Mouse (Mus musculus) cerebellum, postnatal 4 days (tissue): ENCODE results near the gene Slc35e3.

Experiments used
- DNase-seq, 2 experiments: peaks; one replicate each; pipeline ENCODE4 v3.0.0; 2022; ENCODE audit warnings: low spot score in 2 of 2, mixed read lengths in 1 of 2

Gene Slc35e3

GRCm38 (mm10) chr10:117697561-117698115 is 48.5 kb downstream of the Slc35e3 start:
- no peak for DNase-seq

DNA sequence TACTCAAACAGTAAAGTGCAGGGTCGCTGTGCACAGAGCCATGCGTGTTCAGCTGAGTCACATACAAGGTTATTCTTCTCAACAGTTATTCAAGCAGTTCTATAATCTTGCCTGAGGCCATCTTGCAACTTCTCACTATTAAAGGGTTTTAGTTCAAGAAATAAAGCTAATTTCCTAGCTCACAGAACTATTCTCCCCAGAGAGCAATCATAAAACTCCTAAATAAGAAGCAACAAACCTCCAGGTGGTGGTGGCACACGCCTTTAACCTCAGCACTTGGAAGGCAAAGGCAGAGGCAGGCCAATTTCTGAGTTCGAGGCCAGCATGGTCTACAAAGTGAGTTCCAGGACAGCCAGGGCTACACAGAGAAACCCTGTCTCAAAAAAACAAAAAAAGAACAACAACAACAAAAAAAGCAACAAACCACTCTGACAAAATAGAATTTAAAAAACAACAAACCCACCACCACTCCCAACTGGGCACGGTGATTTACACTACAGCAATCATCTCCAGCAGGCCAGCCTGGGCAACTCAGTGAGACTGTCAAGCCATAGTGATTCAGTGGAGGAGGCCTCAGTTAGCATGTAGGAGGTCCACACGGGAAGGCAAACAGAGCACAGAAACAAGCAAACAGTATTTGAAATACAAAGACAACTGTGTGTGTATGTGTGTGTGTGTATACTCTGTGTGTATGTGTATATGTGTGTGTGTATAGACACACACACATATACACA is 49.2 kb downstream of the Slc35e3 start:
- no peak for DNase-seq

GRCm38 (mm10) chr10:117696021-117696826 is 49.9 kb downstream of the Slc35e3 start:
- no peak for DNase-seq

GRCm38 (mm10) chr10:117695605-117696004 is 50.6 kb downstream of the Slc35e3 start:
- DNase-seq: no peak

- DNase-seq: no peak
These were observed 51.1 kb downstream of the Slc35e3 start for GRCm38 (mm10) chr10:117695027-117695426.

DNA sequence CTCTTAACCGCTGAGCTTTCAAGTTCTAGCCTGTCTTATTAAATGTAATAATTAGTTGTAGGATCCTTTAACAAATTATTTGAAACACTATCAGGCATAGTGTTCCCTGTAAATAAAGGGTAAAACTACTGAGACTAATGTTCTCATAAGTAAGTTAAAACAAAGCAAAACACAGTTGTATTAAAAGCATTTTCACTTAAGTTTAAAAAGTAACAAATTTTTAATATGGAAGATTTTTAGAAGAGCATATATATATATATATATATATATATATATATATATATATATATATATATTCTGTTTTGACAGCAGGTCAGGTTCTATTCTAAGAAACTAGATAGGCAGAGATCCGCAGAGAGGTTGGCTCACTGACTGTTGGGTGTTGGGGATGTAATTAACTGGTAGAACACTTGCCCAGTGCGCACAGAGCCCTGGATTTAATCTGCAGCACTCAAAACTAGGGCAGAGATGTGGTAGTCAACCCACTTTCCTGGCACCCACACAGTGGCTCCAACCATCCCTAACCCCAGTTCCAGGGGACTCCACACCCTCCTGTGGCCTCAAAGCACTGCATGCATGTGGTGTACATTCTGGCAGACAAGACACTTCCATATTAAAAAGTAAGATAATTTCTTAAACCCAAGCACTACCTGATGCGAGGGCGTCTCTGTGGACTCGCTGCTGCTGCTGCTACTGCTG is 51.8 kb downstream of the Slc35e3 start:
- DNase-seq: no peak

DNA sequence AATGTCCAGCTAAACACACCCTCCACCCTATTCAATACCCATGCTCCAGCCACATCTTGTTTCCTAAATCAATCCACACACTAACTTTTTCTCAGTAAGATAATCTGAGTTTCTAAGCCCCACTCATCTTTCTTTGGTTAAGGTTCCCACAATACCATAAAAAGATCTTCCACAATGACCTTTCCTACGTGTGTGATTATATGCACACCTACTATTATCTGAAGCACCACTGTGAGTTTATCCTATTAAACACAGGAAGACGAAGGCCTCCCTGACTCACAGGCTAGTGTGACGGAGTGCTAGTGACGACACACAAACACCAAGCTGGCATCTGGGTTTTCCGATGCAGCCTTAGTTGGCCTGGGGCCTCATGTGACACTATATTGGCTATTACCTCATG is 53.2 kb downstream of the Slc35e3 start:
- no peak for DNase-seq

DNA sequence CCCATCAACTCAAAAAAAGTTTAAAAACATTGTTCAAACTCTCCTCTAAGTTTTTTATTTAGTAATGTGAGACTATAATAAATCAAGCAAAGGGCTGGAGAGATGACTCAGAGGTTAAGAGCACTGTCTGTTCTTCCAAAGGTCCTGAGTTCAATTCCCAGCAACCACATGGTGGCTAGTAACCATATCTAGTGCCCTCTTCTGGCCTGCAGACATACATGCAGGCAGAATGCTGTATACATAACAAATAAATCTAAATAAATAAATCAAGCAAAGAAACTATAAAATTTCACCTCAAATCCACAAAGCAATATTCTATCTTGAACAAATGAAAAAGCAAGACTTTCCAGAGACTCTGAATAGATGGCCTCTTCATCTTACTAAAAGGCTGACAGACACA is 54.0 kb downstream of the Slc35e3 start:
- DNase-seq: no peak

- no peak for DNase-seq
These were observed 54.7 kb downstream of the Slc35e3 start for GRCm38 (mm10) chr10:117691389-117691968.

DNA sequence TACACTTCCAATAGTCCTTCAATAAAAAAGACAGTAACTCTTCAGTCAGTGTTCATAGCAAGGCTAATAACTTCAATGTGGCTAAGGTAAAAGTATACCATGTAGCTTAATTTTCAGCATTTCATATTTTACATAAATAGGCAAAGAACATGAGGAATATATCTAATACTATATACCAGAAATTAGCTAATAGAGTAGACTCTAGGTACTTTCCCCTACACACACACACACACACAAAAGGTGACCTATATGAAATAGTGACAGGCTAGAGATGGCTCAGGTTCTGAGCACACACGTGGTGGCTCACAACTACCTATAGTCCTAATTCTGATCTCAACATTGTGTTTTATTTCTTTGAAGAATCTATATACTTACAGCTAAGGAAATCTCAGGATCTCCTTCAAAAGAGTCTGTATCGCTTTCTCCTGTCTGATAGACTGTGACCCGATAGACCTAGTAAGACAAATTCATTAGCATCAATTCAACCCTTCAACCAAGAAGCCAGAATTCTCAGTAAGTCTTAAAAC is 55.3 kb downstream of the Slc35e3 start:
- no peak for DNase-seq

- no peak for DNase-seq
These were observed 56.1 kb downstream of the Slc35e3 start for GRCm38 (mm10) chr10:117690101-117690352.

DNA sequence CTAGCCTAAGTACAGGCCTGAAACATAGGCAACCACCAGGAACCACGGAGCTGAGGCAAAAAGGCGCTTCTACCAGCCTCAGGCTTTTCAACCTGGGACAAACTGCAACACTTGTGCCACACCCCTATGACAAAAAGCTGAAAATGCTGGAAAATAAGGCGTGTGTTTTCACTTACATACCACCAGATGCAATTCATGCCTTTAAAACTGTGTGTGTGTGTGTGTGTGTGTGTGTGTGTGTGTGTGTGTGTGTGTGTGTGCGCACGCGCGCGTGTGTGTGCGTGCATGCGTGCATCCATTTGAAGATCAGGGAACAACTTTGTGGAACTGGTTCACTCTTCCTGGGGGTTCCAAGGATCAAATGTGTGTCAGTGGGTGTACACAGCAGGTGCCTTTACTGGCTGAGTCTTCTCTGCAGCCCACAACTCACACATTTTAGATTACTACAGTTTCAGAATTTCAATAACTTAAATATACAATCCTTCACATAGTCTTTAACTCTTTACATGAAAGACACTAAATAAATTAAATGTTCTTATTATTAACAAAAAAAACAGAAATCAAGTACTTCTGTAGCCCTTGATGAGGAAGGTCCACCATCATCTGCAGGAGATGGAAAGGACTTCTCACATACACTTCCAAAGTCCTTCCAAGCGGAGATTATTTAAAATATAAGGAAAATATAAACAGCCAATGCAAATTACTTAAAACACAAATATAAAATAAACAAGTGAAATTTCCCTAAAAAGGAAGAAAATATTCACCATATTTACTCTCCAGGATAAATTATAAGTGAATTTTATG is 56.7 kb downstream of the Slc35e3 start:
- DNase-seq: no peak

DNA sequence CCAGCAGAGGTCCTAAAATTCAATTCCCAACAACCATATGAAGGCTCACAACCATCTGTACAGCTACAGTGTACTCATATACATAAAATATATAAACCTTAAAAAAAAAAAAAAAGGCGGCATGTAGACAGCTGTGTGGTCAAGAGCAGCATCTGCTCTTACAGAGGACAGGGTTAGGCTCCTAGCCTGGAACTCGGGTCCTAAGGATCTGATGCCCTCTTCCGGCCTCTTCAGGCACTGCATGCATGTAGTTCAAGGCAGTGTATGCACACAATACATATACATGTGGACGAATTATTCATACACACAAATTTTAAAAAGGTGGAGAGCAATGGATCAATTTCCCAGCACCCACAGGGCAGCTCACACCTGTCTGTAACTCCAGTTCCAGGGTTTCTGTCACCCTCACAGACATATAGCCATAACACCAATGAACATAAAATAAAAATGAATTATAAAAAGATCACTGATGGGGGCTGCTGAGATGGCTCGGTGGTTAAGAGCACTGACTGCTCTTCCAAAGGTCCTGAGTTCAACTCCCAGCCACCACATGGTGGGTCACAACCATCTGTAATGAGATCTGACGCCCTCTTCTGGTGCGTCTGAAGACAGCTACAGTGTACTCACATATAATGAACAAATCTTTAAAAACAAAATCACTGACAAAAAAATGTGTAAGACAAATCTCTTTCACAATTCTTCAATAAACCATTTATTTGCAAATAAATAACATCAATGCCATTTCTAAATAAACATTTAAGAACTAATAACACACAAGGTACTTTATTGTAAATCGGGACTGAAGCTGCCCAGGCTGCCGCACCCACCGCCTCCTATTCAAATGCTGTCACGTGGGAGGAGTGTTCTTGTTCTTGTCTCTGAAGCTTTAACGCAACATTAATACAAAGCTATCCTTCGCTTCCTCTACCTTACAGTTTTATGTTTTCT is 57.7 kb downstream of the Slc35e3 start:
- DNase-seq: no peak

- DNase-seq: no peak
These were observed 58.6 kb downstream of the Slc35e3 start for GRCm38 (mm10) chr10:117687577-117687976.

DNA sequence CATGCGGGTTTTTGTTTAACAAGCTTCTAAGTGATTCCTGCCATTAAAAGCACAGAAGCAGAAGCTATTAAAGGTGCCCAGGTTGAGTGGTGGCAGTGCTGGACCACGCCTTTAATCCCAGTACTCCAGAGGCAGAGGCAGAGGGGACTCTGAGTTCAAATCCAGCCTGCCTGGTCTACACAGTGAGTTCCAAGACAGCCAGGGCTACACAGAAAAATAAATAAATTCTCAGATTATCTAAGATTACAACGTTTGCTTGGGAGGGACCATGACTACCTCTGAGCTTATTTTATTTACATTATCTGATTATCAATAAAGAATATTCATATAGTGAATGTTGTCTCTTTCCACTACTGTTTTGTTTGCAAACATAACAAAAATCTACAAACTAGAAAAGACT is 59.1 kb downstream of the Slc35e3 start:
- no peak for DNase-seq

DNA sequence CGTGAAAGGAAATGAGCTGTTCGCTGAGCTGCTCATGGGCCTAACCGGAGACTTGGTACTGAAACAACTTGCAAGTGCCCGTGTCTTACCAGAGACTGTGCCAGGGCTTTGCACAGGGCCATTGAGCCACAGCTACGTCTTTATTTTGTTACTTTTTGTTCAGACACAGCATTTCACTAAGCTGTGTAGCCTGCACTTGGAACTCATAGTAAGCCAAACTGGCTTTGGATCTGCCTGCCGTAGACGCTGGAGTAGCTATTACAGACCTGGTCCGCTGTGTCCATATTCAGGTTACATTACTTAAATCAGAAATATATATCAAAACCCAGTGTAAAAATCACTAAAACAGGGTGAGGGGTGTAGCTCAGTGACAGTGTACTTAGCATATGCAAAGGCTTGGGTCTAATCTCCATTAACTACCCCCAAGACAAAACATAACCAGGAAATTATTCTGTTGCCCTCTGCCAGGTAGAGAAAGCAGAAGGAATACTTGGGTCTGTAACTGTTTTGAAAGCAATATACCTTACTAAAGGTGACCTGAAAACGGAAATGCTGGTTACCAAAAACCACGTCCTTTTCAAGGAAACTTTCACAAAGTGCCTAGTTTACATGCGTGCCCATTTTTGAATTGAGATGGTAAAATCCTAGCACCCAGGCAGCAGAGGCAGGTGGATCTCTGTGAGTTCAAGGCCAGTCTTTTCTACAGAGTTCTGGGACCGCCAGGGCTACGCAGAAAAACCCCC is 60.1 kb downstream of the Slc35e3 start:
- no peak for DNase-seq

DNA sequence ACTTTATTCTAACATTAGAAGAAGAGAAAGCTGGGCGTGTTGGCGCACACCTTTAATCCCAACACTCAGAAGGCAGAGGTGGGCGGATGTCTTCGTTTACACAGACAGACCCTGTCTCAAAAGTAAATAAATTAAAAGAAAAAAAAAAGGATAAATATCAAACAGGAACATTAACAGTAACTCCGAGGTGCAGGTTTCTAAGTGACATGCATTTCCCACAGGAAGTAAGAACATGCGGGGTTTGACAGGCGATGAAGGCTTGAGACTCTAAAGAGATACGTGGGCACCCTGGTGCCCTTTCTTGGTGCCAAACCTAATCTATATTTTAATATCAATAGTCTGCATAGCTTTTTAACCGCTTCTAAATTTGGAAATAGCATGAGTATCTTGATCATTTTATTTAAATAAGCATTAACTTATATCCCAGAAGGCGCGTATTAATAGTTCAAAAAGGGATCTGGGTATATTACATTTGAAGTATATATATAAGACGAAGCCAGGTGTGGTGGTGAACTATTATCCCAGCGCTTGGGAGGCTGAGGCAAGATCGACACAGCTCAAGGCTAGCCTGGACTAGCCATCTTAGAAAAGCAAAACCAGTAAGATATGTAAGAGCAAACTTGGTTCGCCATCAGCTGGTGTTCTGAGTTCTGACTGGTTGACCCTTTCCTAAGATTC is 60.9 kb downstream of the Slc35e3 start:
- DNase-seq: no peak

DNA sequence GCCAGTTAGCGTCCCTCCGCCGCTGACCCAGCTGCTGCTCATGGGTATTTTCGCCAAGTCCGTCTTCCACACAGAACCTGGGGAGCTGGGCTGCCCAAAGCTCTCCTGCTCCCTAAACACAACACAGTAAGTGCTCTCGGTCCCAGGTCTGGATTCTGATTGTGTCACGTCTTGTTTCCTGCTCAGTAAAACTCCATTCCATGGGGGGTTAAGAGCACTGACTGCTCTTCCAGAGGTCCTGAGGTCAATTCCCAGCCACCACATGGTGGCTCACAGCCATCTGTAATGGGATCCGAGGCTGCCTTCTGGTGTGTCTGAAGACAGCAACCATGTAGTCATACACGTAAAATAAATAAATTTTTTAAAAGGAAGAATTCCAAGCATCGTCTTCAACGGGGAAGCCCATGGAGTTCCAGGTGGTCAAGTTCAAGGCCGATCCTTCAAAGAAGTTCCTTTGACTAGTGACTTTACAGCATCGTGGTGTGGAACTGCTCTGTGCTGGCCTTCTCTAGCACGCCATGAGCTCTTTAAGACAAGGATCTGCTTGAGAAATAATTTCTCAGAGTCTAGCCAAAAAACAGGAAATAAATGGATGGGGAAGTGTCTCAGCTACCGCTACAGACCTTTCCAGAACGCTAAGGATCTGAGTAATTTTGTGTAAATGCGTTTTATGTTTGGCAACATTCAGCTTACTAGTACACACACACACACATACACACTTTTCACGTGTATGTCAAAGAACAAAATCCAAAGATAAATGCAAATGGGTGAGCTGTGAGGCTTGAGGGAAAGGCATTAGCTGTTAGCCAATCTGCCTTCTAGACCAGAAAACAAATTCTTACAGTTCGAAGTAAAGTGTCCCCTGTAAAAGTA is 61.6 kb downstream of the Slc35e3 start:
- no peak for DNase-seq
